Mouse (Mus musculus) forebrain, embryonic 13.5 days (tissue): Measurements from ENCODE around the gene 1700003E16Rik. TPM values are rescaled to one million over a fixed set of nuclear protein-coding genes. Genes with fewer than 3 reads are reported as not detected.
"Not testable (repeated sequence)": the region's sequence is repeated elsewhere in the genome, so short reads cannot be mapped to it uniquely, and the experiment has no call there.

Experiments used
- ATAC-seq: fragments of 200-750 bp; cut with Nextera tagmentation; 2 replicates; pipeline ENCODE4 v1.8.0; 2017
- H3K27ac ChIP-seq: fragments of 300-500 bp; sonication (generic); 2 replicates; pipeline ENCODE4 v1.5.1; 2015; ENCODE audit warnings: inconsistent platforms, mild to moderate bottlenecking, moderate library complexity
- H3K27me3 ChIP-seq: fragments of 300-500 bp; sonication (generic); 2 replicates; pipeline ENCODE4 v1.6.1; 2015; ENCODE audit warnings: mild to moderate bottlenecking, inconsistent platforms
- H3K36me3 ChIP-seq: fragments of 300-500 bp; sonication (generic); 2 replicates; pipeline ENCODE4 v1.6.1; 2015; ENCODE audit warnings: mild to moderate bottlenecking, inconsistent platforms; ENCODE audit not compliant: poor library complexity, severe bottlenecking
- H3K4me1 ChIP-seq: fragments of 300-500 bp; sonication (generic); 2 replicates; pipeline ENCODE4 v1.6.1; 2015; ENCODE audit warnings: inconsistent platforms
- H3K4me2 ChIP-seq: fragments of 300-500 bp; sonication (generic); 2 replicates; pipeline ENCODE4 v1.6.1; 2015; ENCODE audit warnings: inconsistent platforms, mild to moderate bottlenecking, moderate library complexity
- H3K4me3 ChIP-seq: fragments of 300-500 bp; sonication (generic); 2 replicates; pipeline ENCODE4 v1.5.1; 2015; ENCODE audit warnings: mild to moderate bottlenecking, inconsistent platforms
- H3K9ac ChIP-seq: fragments of 300-500 bp; sonication (generic); 2 replicates; pipeline ENCODE4 v1.6.1; 2015; ENCODE audit warnings: mild to moderate bottlenecking, inconsistent platforms
- H3K9me3 ChIP-seq: fragments of 300-500 bp; sonication (generic); replicated peaks from 2 replicates; pipeline ENCODE4 v1.6.1; 2016; ENCODE audit warnings: inconsistent platforms
- WGBS: fragments of 180-500 bp; shearing (Covaris S2); methylation state at CpG from one replicate; pipeline ENCODE4 v1.1.7; 2015; 5-methylcytosine and 5-hydroxymethylcytosine counted together
- polyA plus RNA-seq: library from polyadenylated mRNA; unstranded; fragments of >200 nt; fragmentation: Nextera tagmentation; extraction: Ambion mirVana; gene quantifications from 2 replicates; pipeline ENCODE4 v1.2.1, GENCODE M21; 2015

The 1700003E16Rik gene
- polyA plus RNA-seq, 1 experiment from 2014 or later, result 2.7 TPM

GRCm38 (mm10) chr6:83145209-83145608 is 11.0 kb upstream of the 1700003E16Rik start:
- WGBS, result 86% methylated on average over 2 of the region's 2 CpGs
- ATAC-seq, result no peak
- Histone ChIP-seq H3K4me3 (no peak overlapping the region), H3K27me3 (peaks cover 7% of the 10 kb centered on the region), H3K4me2 (no peak overlapping the region), H3K9ac (no peak overlapping the region), H3K9me3 (no peaks in the 10 kb centered on the region), H3K27ac (no peak overlapping the region), H3K4me1 (peaks cover 9% of the 10 kb centered on the region), H3K36me3 (peaks cover 14% of the 10 kb centered on the region; the same call in 1 of the 2 replicates)

DNA sequence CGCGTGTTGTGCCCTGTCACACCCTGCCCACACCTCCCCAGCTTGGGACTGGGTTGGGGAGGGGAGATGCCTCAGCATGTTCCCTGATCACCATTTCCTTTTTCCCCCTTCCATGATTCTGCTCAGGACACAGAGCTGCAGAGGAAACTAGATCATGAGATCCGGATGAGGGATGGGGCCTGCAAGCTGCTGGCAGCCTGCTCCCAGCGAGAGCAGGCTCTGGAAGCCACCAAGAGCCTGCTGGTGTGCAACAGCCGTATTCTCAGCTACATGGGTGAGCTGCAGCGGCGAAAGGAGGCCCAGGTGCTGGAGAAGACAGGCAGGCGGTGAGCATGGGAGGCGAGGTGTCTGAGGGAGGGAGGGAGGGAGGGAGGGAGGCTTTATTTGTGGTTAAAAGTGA is 10.4 kb upstream of the 1700003E16Rik start:
- peaks cover 7% of the 10 kb centered on the region for H3K27me3 ChIP-seq
- no peak overlapping the region for H3K4me2 ChIP-seq
- peaks cover 9% of the 10 kb centered on the region for H3K4me1 ChIP-seq
- H3K9me3 ChIP-seq, result no peaks in the 10 kb centered on the region
- WGBS, result 76% methylated on average over 9 of the region's 9 CpGs
- no peak overlapping the region for H3K4me3 ChIP-seq
- no peak overlapping the region for H3K27ac ChIP-seq
- H3K36me3 ChIP-seq, result peaks cover 17% of the 10 kb centered on the region
- ATAC-seq, result no peak
- H3K9ac ChIP-seq, result no peak overlapping the region

- no peak overlapping the region for H3K4me2 ChIP-seq
- no peaks in the 10 kb centered on the region for H3K9me3 ChIP-seq
- peaks cover 3% of the 10 kb centered on the region for H3K27me3 ChIP-seq
- no peak for ATAC-seq
- no peak overlapping the region for H3K27ac ChIP-seq
- H3K4me3 ChIP-seq, result no peak overlapping the region
- H3K9ac ChIP-seq, result no peak overlapping the region
- WGBS, result 56% methylated on average over 7 of the region's 7 CpGs
- peaks cover 30% of the 10 kb centered on the region for H3K36me3 ChIP-seq
- H3K4me1 ChIP-seq, result peaks cover 8% of the 10 kb centered on the region
These were observed 8.9 kb upstream of the 1700003E16Rik start for GRCm38 (mm10) chr6:83147280-83147679.

DNA sequence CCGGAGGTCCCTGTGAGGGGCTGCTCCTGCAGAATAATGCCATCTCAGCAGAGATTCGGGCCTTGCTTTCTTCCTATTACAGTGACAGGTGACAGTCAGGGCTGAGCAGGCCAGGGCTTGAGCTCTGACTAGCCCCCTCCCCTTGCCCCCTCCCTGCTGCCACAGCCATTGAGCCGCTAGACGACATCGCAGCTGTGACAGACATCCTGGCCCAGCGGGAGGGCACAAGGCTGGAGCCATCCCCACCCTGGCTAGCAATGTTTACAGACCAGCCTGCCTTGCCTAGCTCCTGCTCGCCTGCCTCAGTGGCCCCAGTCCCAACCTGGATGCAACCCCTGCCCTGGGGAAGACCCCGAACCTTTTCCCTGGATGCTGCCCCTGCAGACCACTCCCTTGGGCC is 4.5 kb upstream of the 1700003E16Rik start:
- H3K27ac ChIP-seq, result no peak overlapping the region
- peaks cover 31% of the 10 kb centered on the region for H3K4me1 ChIP-seq
- no peaks in the 10 kb centered on the region for H3K27me3 ChIP-seq
- H3K9me3 ChIP-seq, result no peaks in the 10 kb centered on the region
- WGBS, result 26% methylated on average over 8 of the region's 8 CpGs
- peak overlapping the region; percentile 45 for H3K9ac ChIP-seq
- no peak overlapping the region for H3K4me3 ChIP-seq
- ATAC-seq, result no peak
- no peak overlapping the region for H3K4me2 ChIP-seq
- peaks cover 39% of the 10 kb centered on the region for H3K36me3 ChIP-seq

GRCm38 (mm10) chr6:83153038-83153437 is 3.2 kb upstream of the 1700003E16Rik start:
- WGBS, result 87% methylated on average over 12 of the region's 12 CpGs
- peaks cover 38% of the 10 kb centered on the region for H3K36me3 ChIP-seq
- peaks cover 32% of the 10 kb centered on the region for H3K4me1 ChIP-seq

GRCm38 (mm10) chr6:83153485-83153884 is 2.7 kb upstream of the 1700003E16Rik start:
- no peak overlapping the region for H3K9ac ChIP-seq
- WGBS, result 80% methylated on average over 5 of the region's 5 CpGs
- no peaks in the 10 kb centered on the region for H3K27me3 ChIP-seq
- ATAC-seq, result no peak
- H3K27ac ChIP-seq, result no peak overlapping the region
- H3K4me3 ChIP-seq, result no peak overlapping the region
- H3K4me1 ChIP-seq, result peaks cover 32% of the 10 kb centered on the region
- H3K36me3 ChIP-seq, result peaks cover 37% of the 10 kb centered on the region
- H3K4me2 ChIP-seq, result no peak overlapping the region
- no peaks in the 10 kb centered on the region for H3K9me3 ChIP-seq

More at GRCm38 (mm10) chr6:83153038-83153437, 3.2 kb upstream of the 1700003E16Rik start:
- ATAC-seq, result no peak
- Histone ChIP-seq H3K27me3 (no peaks in the 10 kb centered on the region), H3K9ac (no peak overlapping the region), H3K9me3 (no peaks in the 10 kb centered on the region), H3K27ac (no peak overlapping the region), H3K4me2 (no peak overlapping the region), H3K4me3 (no peak overlapping the region)

- Histone ChIP-seq H3K36me3 (peaks cover 23% of the 10 kb centered on the region), H3K4me2 (peak overlapping the region; percentile 84), H3K27ac (0 out of 2 replicates have a peak overlapping the region, but pooled peaks have one; percentile 19), H3K9ac (peak overlapping the region; percentile 73), H3K4me3 (peak overlapping the region; percentile 60), H3K4me1 (peaks cover 32% of the 10 kb centered on the region), H3K9me3 (no peaks in the 10 kb centered on the region), H3K27me3 (peaks cover 9% of the 10 kb centered on the region)
- 7% methylated on average over 23 of the region's 23 CpGs for WGBS
- peak; percentile 48 for ATAC-seq
These were observed 509 bp upstream of the 1700003E16Rik start for GRCm38 (mm10) chr6:83155552-83156238.

- WGBS, result 20% methylated on average over 3 of the region's 3 CpGs
- H3K4me2 ChIP-seq, result not testable (repeated sequence)
These were observed 3.3 kb downstream of the 1700003E16Rik start for GRCm38 (mm10) chr6:83159456-83159855.

DNA sequence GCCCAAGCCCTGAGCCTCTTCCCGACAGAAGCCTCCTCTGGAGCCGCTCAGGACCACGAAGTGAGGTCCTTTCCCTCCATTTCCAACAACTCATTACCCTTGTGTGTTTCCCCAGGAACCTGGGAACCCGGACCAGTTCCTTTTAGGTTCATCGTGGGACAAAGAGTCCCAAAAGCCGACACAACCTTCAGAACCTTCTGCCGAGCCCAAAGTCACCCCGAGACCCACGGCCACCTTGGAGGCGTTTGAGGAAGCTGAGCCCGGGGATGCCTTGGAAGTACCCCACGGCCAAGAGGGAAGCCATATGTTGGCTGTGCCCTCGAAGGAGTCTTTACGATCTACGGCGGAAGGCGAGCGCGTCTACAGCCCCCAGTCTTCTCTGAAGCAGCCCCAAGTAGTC is 5.2 kb downstream of the 1700003E16Rik start:
- Histone ChIP-seq H3K27ac (no peak overlapping the region), H3K9me3 (no peaks in the 10 kb centered on the region), H3K4me2 (peak overlapping the region; percentile 47), H3K4me1 (peaks cover 25% of the 10 kb centered on the region), H3K9ac (no peak overlapping the region), H3K36me3 (no peaks in the 10 kb centered on the region), H3K4me3 (peak overlapping the region; percentile 23), H3K27me3 (peaks cover 47% of the 10 kb centered on the region)
- 7% methylated on average over 19 of the region's 19 CpGs for WGBS
- no peak for ATAC-seq

More at GRCm38 (mm10) chr6:83159456-83159855, 3.3 kb downstream of the 1700003E16Rik start:
- Histone ChIP-seq H3K4me1 (peaks cover 35% of the 10 kb centered on the region), H3K27me3 (peaks cover 47% of the 10 kb centered on the region)
- H3K36me3 ChIP-seq, ATAC-seq, H3K9ac ChIP-seq, H3K27ac ChIP-seq, H3K9me3 ChIP-seq, H3K4me3 ChIP-seq: not testable (repeated sequence)

DNA sequence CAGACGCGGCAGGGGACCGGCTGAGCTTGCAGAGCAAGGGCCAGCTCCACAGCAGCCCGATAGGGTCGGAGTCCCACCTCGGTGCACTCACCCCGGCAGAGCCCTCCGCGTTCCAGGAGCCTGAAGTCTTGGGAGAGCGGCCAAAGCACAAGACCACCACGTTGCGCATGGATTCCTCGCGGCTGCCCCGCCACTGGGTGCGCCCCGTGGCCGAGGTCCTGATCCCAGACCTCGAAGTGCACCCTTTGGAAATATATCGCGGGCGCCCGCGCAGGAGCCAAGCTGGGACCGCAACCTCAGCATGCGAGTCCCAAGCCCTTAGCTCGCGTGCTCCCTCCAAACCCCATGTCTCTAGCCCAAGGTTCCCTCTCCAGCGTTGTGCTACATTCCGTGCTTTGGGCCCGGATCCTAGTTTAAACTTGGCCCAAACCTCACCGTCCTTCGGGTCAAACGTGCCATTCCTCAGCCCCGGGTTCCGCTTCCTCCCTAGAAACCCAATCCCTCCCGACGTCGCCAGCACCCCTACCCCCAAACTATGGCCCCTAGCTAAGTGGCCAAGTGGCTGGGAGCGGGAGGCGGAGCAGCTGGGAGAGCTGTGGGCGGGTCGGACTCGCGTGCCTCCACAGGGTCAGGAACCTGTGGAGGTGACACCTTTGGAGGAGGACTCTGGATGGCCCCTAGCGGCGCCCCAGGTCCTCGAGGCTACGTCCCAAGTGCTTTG is 5.9 kb downstream of the 1700003E16Rik start:
- Histone ChIP-seq H3K9me3 (no peaks in the 10 kb centered on the region), H3K4me2 (peak overlapping the region; percentile 47), H3K4me1 (peaks cover 28% of the 10 kb centered on the region), H3K36me3 (no peaks in the 10 kb centered on the region), H3K27me3 (peaks cover 47% of the 10 kb centered on the region), H3K9ac (no peak overlapping the region; the same call in 1 of the 2 replicates), H3K4me3 (peak overlapping the region; percentile 23), H3K27ac (no peak overlapping the region)
- WGBS, result 1% methylated on average over 49 of the region's 49 CpGs
- ATAC-seq, result no peak

GRCm38 (mm10) chr6:83162701-83163100 is 6.5 kb downstream of the 1700003E16Rik start:
- H3K27ac ChIP-seq, result no peak overlapping the region
- H3K4me1 ChIP-seq, result peaks cover 34% of the 10 kb centered on the region
- ATAC-seq, result no peak
- peak overlapping the region; percentile 23 for H3K4me3 ChIP-seq
- no peaks in the 10 kb centered on the region for H3K9me3 ChIP-seq
- H3K36me3 ChIP-seq, result no peaks in the 10 kb centered on the region
- peaks cover 47% of the 10 kb centered on the region for H3K27me3 ChIP-seq
- peak overlapping the region; percentile 47 for H3K4me2 ChIP-seq
- H3K9ac ChIP-seq, result no peak overlapping the region; the same call in 1 of the 2 replicates
- WGBS, result 0% methylated on average over 8 of the region's 8 CpGs

GRCm38 (mm10) chr6:83165026-83165606 is 8.9 kb downstream of the 1700003E16Rik start:
- Histone ChIP-seq H3K4me3 (peak overlapping the region; percentile 84), H3K9ac (peak overlapping the region; percentile 93), H3K9me3 (no peaks in the 10 kb centered on the region), H3K4me1 (peaks cover 41% of the 10 kb centered on the region), H3K27me3 (peaks cover 44% of the 10 kb centered on the region), H3K4me2 (peak overlapping the region; percentile 81), H3K36me3 (0 out of 2 replicates have a peak, but pooled peaks cover 3% of the 10 kb centered on the region), H3K27ac (peak overlapping the region; percentile 48)
- peak; percentile 64 for ATAC-seq
- WGBS, result under 1% methylated on average over 6 of the region's 6 CpGs
